Mouse (Mus musculus) kidney, adult 18-20 months (tissue): ENCODE data around the gene Rasgrp2.

Experiments
- DNase-seq: peaks from one replicate; pipeline ENCODE4 v3.0.0; 2021

The Rasgrp2 gene

DNA sequence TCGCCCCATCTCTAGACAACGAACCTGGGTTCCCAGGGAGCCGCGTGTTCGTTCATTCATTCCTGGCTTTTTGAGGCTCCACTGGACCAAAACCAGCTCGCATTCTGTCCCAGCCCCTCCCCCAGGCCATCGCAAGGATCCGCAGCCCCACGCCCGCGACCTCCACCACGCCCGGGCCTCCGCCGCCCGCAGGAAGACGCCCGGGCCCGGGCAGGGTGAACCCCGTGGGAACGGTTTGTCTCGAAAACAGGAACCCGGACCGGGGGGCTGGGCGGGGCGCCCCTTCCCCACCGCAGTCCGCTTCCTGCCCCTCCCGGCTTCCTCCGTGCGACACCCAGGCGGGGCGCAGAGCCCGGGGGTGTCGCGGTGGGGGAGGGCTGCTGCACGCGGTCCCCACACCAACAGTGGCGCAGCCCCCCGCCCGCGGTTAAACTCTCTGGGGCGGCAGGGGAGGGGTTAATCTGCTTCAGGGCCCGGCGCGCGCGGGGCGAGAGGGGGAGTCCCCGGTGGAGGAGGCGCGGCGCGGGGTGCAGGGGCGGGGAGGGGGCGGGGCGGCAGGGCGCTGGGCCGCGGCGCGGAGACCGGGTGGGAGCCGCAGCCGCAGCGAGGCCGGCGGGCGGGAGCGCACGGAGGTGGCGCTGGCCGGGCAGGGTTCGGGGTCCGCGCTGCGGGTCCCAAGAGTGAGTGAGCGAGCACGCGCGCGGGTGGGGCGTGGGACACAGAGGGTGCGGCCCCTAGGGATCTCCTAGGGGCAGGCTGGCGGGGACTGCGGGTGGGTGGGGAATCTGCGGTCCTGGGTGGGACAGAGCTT lies at the start of gene Rasgrp2:
TSS of gene Rasgrp2 (plus strand) at position 56 of the 811 bp plus-strand sequence.
- peak; percentile 70 for DNase-seq

DNA sequence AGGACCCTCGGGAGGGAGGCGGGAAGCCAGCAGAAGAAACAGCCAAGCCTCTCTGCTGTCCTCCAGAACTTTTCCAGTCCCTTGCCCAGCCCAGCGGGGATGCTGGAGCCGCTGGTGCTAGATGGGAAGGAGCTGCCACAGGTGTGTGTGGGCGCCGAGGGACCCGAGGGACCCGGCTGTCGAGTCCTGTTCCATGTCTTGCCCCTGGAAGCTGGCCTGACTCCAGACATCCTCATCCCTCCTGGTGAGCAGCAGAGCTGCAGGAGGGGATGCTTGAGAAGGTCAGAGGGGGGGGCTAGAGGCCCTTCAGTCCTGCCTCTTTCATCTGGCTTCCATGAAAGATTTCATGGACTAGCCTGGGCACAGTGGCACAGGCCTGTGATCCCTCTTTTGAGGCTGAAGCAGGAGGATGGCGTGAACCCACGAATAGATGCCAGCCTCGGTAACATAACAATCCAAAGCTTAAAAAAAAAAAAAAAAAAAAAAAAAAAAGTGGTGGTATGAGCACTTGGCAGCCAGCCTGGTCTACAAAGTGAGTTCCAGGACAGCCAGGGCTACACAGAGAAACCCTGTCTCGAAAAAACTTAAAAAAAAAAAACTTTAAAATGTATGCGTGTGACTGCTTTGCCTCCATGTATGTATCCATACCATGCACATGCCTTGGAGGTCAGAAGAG lies 47.6 kb upstream of the Rasgrp2 start:
- no peak for DNase-seq

DNA sequence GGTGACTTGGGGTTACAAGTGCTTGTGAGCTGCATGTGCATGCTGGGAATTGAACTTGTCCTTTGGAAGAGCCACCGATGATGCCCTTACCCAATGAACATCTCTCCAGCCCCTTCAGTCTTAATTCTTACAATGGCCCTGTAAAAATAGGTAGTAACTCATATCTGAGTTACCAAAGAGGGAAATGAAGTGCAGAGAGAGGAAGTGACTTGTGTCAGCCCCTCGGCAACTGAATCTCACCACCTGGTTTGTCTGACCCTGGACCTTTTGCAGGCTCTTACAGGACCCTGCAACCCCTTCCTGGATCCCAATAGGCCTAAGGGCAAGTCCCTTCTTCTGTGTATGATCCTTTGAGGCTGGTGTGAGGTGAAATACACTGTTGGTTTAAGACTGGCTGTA lies 47.0 kb upstream of the Rasgrp2 start:
- no peak for DNase-seq

DNA sequence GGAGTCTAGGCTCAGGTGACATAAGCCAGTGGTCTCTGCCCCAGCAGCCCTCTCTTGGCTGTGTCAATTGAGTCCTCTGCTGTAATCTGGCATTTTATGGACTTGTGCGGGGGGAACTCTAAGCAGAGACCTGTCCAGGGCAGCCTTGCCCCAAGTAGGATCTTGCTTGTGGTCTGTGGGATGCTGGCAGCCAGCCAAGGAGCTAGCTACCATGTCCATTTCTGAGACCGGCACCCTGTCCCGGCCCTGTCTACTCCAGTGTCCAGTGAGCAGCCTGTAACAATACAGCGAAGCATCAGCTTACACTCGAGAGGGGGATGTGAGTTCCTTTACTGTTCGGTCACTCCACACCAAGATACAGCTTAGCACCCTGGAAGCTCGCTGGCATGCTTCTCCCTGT lies 45.1 kb upstream of the Rasgrp2 start:
- DNase-seq, result no peak

DNA sequence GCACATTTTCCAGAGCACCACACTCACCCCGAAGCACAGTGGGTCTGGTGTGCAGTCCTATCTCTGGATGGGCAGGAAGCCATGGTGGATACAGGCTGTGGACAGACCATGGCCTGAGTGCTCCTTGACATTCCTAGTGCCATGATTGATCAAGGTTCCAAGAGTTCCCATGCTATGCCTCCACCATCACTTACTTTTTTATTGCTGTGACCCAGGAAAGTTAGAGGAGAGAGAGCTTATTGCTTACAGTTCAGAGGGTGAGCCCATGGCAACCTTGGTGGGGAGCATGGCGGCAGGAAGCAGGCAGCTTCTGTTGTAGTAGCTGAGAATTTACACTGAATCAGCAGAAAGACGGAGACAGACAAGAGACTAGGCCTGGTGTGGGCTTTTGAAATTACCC lies 37.8 kb upstream of the Rasgrp2 start:
- DNase-seq, result no peak

DNA sequence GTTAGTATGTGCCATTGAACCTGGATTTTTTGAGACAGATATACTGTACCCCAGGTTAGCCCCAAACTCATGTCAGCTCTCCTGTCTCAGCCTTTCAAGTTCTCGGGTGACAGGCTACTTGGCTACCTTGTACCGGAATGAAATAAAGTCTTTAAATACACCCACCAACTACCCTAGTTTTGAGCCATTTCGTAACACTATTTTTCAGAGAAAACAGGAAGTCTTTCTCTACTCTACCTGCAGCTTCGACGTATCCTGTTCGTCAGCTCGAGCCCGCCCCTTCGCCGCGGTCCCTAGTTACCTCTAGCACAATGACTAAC lies 36.1 kb upstream of the Rasgrp2 start:
- no peak for DNase-seq

DNA sequence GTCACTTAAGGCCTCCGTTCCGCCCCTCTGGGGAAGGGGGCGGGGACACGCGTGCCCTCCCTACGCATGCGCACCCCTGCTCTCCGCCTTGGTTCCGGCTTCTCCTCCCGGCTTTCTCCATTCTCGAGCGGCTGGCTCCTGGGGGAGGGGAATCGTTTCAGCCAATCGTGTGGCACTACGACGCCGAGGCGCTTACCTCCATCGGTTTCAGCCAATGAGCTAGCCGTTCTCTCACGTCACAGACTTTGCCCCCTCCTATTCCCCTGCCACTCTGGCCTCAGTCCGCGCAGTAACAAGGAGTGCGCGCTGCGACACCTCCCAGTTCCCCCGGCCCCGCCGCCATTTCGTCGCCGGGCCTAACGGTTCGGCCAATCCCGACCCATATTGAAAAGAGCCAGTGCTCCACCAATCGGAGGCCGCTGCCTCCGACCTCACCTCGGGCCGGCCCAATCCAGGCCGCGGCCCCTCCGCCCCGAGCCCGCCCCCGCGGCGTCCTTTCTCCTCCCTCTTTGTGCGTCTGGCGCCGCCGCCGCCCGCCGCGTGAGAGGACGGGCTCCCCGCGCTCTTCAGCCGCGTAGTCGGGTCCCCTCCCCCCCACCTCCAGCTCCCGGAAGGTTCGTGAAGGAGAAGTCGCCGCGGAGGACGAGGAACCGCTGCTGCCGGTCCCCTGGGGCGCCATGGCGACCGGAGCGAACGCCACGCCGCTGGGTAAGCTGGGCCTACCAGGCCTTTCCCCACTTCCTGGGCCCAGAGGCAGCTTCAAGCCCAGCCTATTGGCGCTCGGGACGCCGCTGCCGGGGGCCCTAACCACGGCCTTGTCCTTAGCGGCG lies 35.5 kb upstream of the Rasgrp2 start, which contains the start of gene Sf1:
TSS of gene Sf1 (plus strand) at position 280 of the 830 bp plus-strand sequence.
- peak; percentile 100 for DNase-seq

DNA sequence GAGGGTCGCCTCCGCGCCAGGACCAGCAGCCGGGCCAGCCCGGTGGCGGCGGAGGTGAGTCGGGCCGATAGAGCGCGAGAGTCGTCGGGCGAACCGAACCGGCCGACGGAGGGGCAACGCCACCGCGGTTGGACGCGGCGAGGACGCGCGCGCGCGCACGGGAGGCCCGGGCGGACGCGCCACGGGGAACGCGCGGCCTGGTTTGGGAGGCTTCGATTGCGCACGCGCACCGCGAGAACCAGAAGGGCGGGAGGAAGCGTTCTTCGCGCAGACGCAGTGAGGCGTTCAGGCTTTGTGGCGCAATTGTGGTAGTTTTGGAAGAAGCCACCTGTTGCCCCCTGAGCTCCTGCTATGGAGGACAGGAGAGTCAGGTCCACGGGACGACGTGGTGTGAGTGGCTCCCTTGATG lies 34.8 kb upstream of the Rasgrp2 start:
- peak; percentile 92 for DNase-seq

DNA sequence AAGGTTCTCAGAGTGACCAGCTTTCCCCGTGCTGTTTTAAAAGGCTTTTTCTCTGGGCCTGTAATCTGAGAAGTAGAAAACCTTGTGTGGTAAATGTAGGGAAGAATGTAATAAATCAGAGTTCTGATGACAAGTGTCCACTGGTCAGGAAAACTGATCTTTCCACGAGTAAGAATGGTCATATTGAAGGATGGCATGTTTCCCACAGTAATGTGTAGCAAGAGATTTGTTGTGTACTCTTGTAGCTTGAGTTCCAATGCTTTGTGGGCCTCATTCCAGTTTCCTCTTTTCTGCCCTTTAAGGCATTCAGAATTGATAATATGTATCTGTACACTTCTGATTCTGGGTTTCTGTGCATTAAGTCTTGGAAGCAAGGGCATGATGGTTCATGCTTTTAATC lies 34.3 kb upstream of the Rasgrp2 start:
- no peak for DNase-seq

DNA sequence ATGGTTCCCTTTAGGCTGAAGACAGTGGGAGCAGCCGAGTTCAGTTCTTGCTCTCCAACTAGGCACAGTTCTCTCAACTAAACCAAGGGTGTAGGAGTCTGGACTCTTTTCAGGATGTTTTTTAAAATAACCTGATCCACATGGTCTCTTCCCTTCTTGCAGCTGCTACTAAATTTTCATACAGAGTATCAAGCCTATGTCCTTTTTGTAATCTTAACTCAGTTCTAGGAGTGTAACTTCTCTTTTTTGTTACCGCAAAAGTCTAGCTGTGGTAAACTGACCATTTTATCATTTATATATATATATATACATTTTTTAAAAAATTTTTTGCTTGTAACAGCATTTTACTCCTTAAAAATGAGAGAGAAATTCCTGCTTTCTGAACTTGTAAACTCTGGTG lies 29.0 kb upstream of the Rasgrp2 start:
- DNase-seq, result no peak

DNA sequence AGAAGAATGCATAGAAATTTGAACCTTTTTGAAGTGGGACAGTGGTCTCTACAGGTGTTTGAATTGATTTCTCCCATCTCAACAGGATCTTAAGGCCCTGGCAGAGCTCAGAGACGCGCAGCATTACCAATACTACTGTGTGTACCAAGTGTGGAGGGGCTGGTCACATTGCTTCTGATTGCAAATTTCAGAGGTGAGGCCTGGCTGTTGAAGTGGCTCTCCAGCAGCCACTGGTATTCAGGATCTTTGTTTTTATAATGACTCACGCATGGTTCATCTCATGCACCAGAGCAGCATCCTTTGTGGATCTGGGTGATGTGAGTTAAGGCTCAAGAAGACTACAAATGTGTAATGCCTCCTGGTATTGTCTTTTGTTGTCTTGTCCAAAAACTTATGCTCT lies 26.7 kb upstream of the Rasgrp2 start:
- DNase-seq, result no peak

DNA sequence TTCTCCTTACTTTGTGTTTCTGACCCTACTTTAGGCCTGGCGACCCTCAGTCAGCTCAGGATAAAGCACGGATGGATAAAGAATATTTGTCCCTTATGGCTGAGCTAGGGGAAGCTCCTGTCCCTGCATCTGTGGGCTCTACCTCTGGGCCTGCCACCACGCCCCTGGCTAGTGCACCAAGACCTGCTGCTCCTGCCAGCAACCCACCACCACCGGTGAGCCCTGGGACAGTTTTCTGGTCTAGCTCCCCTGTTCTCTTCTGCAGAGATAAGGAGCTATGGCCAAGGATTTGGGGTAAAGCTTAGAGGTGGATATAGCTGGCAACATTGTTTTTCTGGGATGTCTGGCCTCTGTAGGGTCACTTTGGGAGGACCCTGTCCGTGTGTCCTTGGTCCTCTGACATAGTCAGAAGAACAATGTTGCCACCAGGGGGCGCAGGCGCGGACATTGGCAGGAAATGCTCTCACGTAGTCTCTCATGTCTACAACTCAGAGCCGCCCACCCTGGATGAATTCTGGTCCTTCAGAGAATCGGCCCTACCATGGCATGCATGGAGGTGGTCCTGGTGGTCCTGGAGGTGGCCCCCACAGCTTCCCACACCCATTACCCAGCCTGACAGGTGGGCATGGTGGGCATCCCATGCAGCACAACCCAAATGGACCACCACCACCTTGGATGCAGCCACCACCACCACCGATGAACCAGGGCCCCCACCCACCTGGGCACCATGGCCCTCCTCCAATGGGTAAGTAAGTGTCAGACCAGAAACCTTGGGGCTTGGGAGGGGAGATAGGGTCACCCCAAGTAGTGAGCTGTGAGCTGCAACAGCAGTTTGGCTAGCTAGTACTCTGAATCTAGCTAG lies 25.4 kb upstream of the Rasgrp2 start:
- DNase-seq, result peak; percentile 82

DNA sequence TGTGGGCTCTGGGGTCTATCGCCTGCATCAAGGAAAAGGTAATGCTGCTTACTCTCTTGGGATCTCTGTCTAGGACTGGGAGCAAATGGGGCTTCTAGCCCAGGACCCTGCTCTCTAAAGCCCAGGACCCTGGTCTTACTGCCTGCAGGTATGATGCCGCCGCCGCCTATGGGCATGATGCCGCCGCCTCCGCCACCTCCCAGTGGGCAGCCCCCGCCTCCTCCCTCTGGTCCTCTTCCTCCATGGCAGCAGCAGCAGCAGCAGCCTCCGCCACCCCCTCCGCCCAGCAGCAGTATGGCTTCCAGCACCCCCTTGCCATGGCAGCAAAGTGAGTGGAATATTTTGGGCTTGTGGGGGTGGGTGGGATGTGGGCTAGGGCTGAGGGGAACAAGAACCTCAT lies 24.6 kb upstream of the Rasgrp2 start:
- no peak for DNase-seq

DNA sequence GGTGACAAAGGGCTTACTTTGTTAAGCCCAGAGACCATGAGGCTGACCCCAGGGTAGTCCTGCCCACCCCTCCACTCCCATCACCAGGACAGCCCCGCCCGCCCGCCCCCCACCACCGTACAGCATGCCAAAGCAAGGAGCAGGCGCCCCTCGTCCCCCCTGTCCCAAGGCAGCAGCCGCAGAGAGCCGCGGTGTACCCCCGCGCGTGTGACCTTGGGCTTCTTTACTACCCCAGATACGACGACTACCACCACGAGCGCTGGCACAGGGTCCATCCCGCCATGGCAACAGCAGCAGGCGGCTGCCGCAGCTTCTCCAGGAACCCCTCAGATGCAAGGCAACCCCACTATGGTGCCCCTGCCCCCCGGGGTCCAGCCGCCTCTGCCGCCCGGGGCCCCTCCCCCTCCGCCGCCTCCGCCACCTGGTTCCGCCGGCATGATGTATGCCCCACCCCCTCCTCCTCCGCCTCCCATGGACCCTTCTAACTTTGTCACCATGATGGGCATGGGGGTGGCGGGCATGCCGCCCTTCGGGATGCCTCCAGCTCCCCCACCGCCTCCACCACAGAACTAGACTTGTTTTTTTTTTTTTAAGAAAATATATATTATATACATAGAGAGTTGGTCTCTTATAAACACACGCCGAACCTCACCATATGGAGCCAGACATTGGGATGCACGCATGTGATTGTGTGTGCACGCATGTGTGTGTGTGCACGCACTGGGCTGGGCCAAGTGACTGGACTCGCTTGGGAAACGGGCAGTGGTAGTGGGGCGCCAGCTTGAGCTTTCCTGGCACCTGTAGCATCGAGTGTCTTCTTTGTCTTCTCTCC lies 23.5 kb upstream of the Rasgrp2 start:
- DNase-seq, result no peak

DNA sequence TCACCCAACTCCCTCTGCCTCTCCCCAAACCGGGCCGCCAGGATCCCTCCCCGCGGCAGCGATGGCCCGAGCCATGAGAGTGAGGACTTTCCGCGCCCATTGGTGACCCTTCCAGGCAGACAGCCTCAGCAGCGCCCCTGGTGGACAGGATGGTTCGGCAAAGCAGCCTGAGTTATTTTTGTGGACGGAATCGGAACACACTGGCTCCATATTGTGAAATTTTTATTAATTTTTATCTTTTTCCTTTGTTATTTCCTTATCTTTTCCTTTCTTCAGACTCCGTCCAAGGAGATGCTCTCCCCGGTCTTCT lies 22.9 kb upstream of the Rasgrp2 start:
- peak; percentile 60 for DNase-seq

DNA sequence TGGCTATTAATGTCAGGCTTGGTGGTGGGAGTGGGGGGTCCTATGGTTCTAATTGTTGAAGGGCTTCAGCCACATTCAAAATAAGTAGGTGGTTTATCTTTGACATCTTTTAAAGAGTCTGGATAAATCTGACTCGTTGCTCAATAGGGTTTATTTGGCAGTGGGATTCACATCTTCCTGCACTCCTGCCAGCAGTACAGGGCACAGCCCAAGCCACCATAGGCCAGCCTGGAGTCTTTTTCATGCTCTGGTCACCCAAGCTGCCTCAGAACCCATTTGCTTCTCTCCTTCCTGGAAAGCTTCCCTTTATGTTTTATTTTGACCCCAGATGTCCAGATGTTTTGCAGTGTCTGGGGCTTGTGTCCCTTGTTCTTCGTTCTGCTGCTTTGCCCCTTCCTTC lies 22.5 kb upstream of the Rasgrp2 start:
- no peak for DNase-seq

DNA sequence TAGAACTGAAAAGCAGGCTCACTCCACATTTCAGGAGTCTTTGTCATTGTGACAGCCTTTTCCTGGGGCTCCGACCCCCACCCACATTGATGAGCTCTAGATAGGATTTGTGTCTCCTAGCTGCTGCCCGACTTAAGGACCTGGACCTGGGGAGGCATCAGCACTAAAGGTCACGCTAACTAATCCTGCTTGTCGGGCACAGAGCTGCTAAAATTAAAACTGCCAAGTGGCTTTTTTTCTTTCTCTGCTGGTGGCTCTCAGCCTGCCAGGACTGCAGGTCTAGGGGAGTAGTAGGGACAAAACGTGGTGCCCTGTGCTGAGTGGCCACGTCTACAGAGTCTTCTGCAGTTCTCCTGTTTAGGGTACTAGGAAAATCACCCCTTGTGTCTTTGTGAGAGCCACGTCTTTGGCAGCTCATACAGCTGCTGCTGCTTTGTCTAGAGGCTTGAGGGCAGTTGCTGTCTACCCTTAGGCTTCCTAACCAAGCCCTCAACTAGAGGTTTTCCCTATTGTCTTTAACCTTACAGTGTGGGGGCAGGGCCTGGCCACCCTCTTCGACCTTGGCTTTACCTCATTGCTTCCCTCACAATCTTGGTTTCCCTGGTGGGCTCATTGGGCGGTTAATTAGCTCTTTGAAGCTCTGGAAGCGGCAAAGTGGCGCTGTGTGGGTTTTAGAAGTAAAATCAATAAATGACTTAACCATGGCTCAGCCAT lies 21.7 kb upstream of the Rasgrp2 start:
- DNase-seq, result no peak

DNA sequence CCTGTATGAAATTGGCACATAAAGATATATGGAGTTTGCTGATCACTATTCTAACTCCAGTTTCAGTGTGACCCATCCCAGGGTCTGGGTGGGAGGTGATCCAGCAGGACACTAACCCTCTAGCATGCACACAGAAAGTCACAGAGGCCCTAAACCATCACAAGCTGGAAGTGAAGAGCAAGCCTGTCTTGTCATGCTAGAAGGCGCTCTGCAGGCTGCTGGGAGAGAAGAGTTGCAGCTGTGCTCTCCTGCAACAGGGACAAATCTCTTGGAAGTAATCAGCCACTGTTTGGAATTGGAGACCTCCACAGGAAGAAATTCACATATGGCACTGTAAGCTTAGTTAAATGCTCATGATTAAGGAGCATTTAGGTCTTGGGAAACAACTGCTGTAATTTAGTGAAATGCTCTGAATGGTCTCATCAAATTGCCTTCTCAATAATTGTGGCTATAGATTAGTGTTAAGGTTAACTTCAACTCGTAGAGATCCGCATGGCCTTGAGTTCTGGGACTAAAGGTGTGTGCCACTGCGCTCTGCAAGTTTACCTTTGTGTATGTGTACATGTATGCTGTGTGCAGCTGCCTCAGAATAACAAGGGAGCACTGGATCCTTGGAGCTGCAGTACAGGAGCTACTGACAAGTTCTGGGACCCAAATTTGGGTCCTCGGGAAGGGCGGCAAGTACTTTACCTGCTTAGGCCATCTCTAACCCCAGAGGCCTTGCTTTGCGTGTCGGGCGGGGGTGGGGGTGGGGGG lies 18.6 kb upstream of the Rasgrp2 start:
- DNase-seq, result no peak

DNA sequence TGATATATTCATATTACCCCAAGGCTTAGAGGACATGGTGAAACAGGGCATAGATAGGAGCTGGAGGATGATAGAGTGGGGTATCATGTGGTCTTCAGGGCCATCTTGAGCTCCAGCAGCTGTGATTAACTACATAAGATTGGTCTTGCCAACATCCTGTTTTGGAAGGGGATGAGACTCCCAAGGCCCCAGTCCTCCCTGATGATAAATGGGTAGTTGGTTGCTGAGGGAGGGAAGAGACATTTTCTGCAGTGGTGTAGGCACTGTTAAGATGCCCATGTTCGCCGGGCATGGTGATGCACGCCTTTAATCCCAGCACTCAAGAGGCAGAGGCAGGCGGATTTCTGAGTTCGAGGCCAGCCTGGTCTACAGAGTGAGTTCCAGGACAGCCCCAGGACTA lies 17.9 kb upstream of the Rasgrp2 start:
- DNase-seq, result no peak

DNA sequence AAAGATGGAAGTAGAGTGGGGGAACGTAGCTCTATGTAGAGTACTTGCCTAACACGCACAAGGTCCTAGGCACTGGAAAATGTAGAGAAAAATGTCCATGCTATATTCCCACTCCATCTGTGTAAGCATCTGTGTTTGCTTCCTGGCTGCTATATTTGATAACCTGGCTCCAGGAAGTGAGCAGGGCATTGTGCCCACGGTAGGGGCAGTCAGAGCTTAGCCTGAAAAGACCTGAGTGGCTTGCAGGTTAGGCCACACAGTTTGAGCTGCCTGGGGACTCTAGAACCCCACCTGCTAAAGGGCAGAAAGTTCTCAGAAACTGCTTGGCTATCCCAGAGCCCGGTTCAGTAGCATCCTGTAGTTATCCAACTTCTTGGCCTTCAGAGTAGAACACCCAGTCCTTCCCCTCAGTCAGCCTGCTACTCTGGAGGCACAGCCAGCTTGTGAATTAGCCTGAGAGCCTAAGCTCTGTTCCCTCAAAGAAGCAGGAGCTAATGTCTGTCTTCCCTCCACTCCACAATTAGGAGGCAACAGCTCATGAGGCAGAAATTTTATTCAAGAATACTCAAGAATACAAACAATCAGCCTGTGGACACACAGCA lies 16.7 kb upstream of the Rasgrp2 start:
- DNase-seq, result no peak
